Mouse (Mus musculus): ENCODE results near the gene Acsl4. TPM values are rescaled to one million over a fixed set of nuclear protein-coding genes. Genes with fewer than 3 reads are reported as not detected.
A peak's percentile ranks its signal among the peaks of the same experiment; 100 is the strongest.

Acsl4 gene
- 10.0 and 10.1 TPM in 2 replicates for polyA plus RNA-seq (2015; fragmentation: Nextera tagmentation; extraction: Ambion mirVana)

DNA sequence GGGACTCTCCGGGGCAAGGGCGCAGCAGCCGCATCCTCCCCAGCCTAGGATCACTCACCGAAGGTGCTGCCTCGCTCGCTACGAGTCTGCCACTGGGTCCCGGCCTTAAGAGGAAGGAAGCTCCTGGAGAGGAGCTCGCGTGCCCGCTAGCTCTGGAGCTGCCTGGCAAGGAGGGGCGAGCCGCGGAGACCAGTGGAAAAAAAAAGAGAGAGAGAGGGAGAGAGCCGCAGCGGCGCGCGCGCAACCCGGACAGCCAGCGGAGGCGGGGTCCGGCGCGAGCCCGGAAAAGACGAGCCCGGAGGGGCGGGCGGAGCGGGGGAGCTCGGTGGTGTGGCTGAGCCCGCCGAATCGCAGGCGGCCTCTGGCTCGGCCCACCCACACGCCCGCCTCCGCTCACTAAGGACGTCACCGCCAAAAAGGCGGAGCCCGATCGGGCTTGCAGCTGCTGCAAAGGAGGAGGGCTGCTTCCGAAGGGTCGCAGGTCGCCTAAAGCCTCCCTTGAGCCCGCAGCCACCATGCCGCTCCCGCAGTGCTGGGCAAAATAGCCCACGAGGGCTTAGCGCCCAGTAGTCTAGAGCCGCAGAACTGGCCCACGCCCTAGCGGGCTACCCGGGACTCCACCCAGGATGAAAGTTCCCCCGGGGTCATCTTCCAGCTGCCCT is at the start of gene Acsl4:
Gene Acsl4, minus strand, starts transcription at position 289 of the 662 bp plus-strand sequence.
- peak; percentile 100 for ATAC-seq
- H3K27me3 ChIP-seq (replicated peaks; ENCODE audit: control insufficient read depth, insufficient read depth, low read length): peaks cover 3% of the 10 kb centered on the region; the same call in 1 of the 2 replicates
- peak within 1 kb of the TSS; percentile 71 for H3K9ac ChIP-seq (ENCODE audit: low read depth, low read length)
- no peaks in the 10 kb centered on the region for H3K9me3 ChIP-seq (ENCODE audit: control insufficient read depth, low read length)
- peak within 1 kb of the TSS; percentile 61 for H3K4me2 ChIP-seq (ENCODE audit: low read depth, low read length)
- no peaks in the 10 kb centered on the region for H3K36me3 ChIP-seq (ENCODE audit: control insufficient read depth, insufficient read depth, low read length)
- WGBS: 8% methylated on average over 54 of the region's 59 CpGs
- peak within 1 kb of the TSS; percentile 75 for H3K27ac ChIP-seq (ENCODE audit: low read length)
- H3K4me1 ChIP-seq (ENCODE audit: control insufficient read depth, insufficient read depth, low read length): no peaks in the 10 kb centered on the region
- peak within 1 kb of the TSS; percentile 64 for H3K4me3 ChIP-seq (ENCODE audit: low read length)

DNA sequence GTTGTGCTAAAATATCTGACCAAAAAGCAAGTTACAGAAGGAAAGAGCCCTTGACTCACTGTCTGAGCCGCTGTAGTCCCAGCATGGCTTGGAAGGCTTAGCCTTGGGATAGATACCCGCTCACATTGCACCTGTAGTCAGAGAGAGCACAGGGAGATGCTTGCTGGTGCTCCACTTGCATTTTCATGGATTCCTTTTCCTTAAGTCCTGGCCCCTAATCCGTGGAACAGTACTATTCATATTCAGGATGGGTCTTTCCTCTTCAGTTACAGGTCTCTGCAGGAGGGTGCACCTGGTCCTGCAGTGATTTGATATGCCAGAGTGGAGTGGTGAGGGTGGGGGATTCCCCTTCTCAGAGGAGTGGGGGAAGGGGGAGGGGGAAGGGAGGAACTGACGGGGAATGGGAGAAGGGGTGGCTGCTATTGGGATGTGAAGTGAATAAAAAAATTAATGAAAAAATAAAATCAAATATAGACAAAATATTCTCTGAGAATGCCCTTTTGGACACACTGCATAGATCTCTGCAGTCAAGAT is 47.7 kb upstream of the Acsl4 start:
- Histone ChIP-seq H3K27me3 (replicated peaks; ENCODE audit: control insufficient read depth, insufficient read depth, low read length) (no peaks in the 10 kb centered on the region), H3K9ac (ENCODE audit: low read depth, low read length) (no peak overlapping the region), H3K4me2 (ENCODE audit: low read depth, low read length) (no peak overlapping the region), H3K4me3 (ENCODE audit: low read length) (no peak overlapping the region), H3K27ac (ENCODE audit: low read length) (no peak overlapping the region), H3K9me3 (ENCODE audit: control insufficient read depth, low read length) (no peaks in the 10 kb centered on the region), H3K4me1 (ENCODE audit: control insufficient read depth, insufficient read depth, low read length) (no peaks in the 10 kb centered on the region), H3K36me3 (ENCODE audit: control insufficient read depth, insufficient read depth, low read length) (no peaks in the 10 kb centered on the region)
- WGBS: 44% methylated on average over 4 of the region's 4 CpGs
- ATAC-seq: no peak

- no peaks in the 10 kb centered on the region for H3K9me3 ChIP-seq (ENCODE audit: control insufficient read depth, low read length)
- 73% methylated on average over 3 of the region's 3 CpGs for WGBS
- no peak overlapping the region for H3K4me2 ChIP-seq (ENCODE audit: low read depth, low read length)
- H3K9ac ChIP-seq (ENCODE audit: low read depth, low read length): no peak overlapping the region
- no peaks in the 10 kb centered on the region for H3K4me1 ChIP-seq (ENCODE audit: control insufficient read depth, insufficient read depth, low read length)
- H3K36me3 ChIP-seq (ENCODE audit: control insufficient read depth, insufficient read depth, low read length): no peaks in the 10 kb centered on the region
- H3K27ac ChIP-seq (ENCODE audit: low read length): no peak overlapping the region
- ATAC-seq: no peak
- H3K27me3 ChIP-seq (replicated peaks; ENCODE audit: control insufficient read depth, insufficient read depth, low read length): no peaks in the 10 kb centered on the region
- H3K4me3 ChIP-seq (ENCODE audit: low read length): no peak overlapping the region
Observed at GRCm38 (mm10) chrX:142432846-142433245, 42.5 kb upstream of the Acsl4 start.

DNA sequence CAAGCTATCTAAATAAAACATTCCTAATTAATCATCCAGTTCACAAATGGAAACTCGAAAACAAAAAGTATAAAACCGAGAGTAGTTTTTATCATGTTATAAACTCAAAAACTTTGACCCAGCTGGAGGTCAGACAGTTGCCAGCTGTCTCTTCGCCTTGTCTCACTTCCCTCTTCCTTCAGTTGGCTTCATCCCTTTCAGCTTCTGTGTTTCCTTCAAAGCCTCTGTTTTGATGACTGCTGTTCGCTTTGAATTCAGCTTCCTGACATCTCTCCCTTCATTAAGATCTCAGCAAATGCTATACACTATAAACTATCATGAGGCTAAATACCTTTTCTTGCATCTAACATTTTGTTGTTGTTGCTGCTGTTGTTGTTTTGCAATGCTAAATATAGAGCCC is 36.8 kb upstream of the Acsl4 start:
- Histone ChIP-seq H3K27me3 (replicated peaks; ENCODE audit: control insufficient read depth, insufficient read depth, low read length) (no peaks in the 10 kb centered on the region), H3K4me2 (ENCODE audit: low read depth, low read length) (no peak overlapping the region), H3K9ac (ENCODE audit: low read depth, low read length) (no peak overlapping the region), H3K27ac (ENCODE audit: low read length) (no peak overlapping the region), H3K9me3 (ENCODE audit: control insufficient read depth, low read length) (no peaks in the 10 kb centered on the region), H3K36me3 (ENCODE audit: control insufficient read depth, insufficient read depth, low read length) (no peaks in the 10 kb centered on the region), H3K4me3 (ENCODE audit: low read length) (no peak overlapping the region), H3K4me1 (ENCODE audit: control insufficient read depth, insufficient read depth, low read length) (no peaks in the 10 kb centered on the region)
- ATAC-seq: no peak
- 56% methylated on average over 4 of the region's 4 CpGs for WGBS

DNA sequence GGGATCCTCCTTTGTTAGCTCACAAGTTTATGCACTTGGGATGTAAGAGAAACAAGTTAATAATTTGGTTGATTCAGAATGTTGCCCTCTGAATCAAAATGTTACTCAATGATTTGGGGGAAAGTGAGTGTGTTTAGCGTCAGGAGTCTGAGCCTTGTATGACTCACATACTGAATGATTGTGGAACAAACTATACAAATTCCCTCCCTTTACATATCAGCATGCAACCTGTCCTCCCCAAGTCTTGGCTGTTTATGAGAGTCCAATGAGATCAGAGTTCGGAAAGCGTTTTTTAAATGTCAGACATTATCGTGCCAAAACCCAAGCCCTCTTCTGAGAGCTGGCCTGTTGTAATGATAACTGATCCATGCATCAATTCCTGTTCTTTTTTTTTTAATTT is 36.3 kb upstream of the Acsl4 start:
- no peak for ATAC-seq
- Histone ChIP-seq H3K4me2 (ENCODE audit: low read depth, low read length) (no peak overlapping the region), H3K4me1 (ENCODE audit: control insufficient read depth, insufficient read depth, low read length) (no peaks in the 10 kb centered on the region), H3K36me3 (ENCODE audit: control insufficient read depth, insufficient read depth, low read length) (no peaks in the 10 kb centered on the region), H3K27me3 (replicated peaks; ENCODE audit: control insufficient read depth, insufficient read depth, low read length) (no peaks in the 10 kb centered on the region), H3K9ac (ENCODE audit: low read depth, low read length) (no peak overlapping the region), H3K4me3 (ENCODE audit: low read length) (no peak overlapping the region), H3K9me3 (ENCODE audit: control insufficient read depth, low read length) (no peaks in the 10 kb centered on the region), H3K27ac (ENCODE audit: low read length) (no peak overlapping the region)
- 61% methylated on average over 4 of the region's 4 CpGs for WGBS

DNA sequence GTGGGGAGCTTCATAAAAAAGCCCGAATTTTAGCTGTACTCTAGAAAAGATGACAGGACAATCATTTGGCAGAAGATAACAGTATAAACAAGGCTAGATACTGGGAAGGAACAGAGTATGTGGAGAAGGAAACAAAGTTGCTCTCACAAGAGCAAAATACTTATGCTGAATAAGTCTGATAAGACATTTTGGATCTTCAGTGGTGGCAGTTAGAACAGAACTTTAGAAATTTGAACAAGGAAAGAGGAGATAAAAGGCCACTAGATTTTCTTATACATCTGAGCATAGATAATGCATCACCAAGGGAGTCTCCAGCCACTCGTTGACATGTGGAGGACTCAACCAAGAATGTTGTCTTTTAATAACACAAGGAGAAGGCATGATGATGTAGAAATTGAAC is 23.5 kb upstream of the Acsl4 start:
- no peaks in the 10 kb centered on the region for H3K4me1 ChIP-seq (ENCODE audit: control insufficient read depth, insufficient read depth, low read length)
- no peaks in the 10 kb centered on the region for H3K36me3 ChIP-seq (ENCODE audit: control insufficient read depth, insufficient read depth, low read length)
- H3K27me3 ChIP-seq (replicated peaks; ENCODE audit: control insufficient read depth, insufficient read depth, low read length): no peaks in the 10 kb centered on the region
- H3K4me2 ChIP-seq (ENCODE audit: low read depth, low read length): no peak overlapping the region
- no peaks in the 10 kb centered on the region for H3K9me3 ChIP-seq (ENCODE audit: control insufficient read depth, low read length)
- 80% methylated on average over 2 of the region's 2 CpGs for WGBS
- no peak for ATAC-seq
- H3K9ac ChIP-seq (ENCODE audit: low read depth, low read length): no peak overlapping the region
- no peak overlapping the region for H3K4me3 ChIP-seq (ENCODE audit: low read length)
- no peak overlapping the region for H3K27ac ChIP-seq (ENCODE audit: low read length)

GRCm38 (mm10) chrX:142410060-142410459 is 19.7 kb upstream of the Acsl4 start:
- Histone ChIP-seq H3K4me3 (ENCODE audit: low read length) (no peak overlapping the region), H3K36me3 (ENCODE audit: control insufficient read depth, insufficient read depth, low read length) (no peaks in the 10 kb centered on the region), H3K27ac (ENCODE audit: low read length) (no peak overlapping the region), H3K4me2 (ENCODE audit: low read depth, low read length) (no peak overlapping the region), H3K4me1 (ENCODE audit: control insufficient read depth, insufficient read depth, low read length) (no peaks in the 10 kb centered on the region), H3K9me3 (ENCODE audit: control insufficient read depth, low read length) (no peaks in the 10 kb centered on the region), H3K9ac (ENCODE audit: low read depth, low read length) (no peak overlapping the region), H3K27me3 (replicated peaks; ENCODE audit: control insufficient read depth, insufficient read depth, low read length) (no peaks in the 10 kb centered on the region)
- 67% methylated on average over 3 of the region's 3 CpGs for WGBS
- ATAC-seq: no peak

DNA sequence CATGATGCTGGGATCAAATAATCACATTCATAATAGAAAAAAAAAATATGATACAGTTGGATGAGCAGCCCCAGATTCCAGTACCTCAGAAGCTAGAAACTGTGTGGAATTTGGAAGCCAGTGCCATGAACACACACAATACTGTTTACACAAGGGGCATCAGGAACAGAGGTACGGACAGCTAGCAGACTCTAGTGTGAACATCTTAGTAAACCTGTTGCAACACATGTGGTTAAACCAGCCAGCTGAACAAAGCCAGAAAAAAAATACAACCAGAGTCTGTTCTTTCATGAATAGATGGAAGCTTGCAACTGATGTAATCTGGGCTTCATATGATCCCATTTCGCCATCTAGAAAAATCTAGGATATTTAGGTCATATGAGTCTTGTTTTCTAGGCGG is 19.0 kb upstream of the Acsl4 start:
- Histone ChIP-seq H3K27me3 (replicated peaks; ENCODE audit: control insufficient read depth, insufficient read depth, low read length) (no peaks in the 10 kb centered on the region), H3K27ac (ENCODE audit: low read length) (no peak overlapping the region), H3K9ac (ENCODE audit: low read depth, low read length) (no peak overlapping the region), H3K9me3 (ENCODE audit: control insufficient read depth, low read length) (no peaks in the 10 kb centered on the region), H3K4me1 (ENCODE audit: control insufficient read depth, insufficient read depth, low read length) (no peaks in the 10 kb centered on the region), H3K4me3 (ENCODE audit: low read length) (no peak overlapping the region), H3K4me2 (ENCODE audit: low read depth, low read length) (no peak overlapping the region), H3K36me3 (ENCODE audit: control insufficient read depth, insufficient read depth, low read length) (no peaks in the 10 kb centered on the region)
- WGBS: 73% methylated on average over 3 of the region's 3 CpGs
- no peak for ATAC-seq

DNA sequence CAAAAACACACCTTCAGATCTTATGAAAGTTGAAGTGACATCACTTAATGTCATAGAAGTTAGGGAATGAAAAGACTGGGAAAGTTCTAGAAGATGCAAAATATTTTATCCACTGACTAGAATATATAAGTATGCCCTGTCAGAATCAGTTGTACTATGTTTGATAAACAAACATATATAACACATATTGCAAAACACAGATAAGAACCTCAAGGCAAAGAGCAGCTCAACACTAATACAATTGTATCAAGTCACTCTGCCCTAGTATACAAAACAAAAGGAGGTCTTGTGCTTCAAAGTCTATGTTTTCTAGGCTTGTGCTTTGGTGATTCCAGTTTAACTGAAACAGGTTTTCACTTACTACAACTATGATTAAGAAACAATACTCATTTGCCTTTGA is 12.8 kb upstream of the Acsl4 start:
- Histone ChIP-seq H3K4me3 (ENCODE audit: low read length) (no peak overlapping the region), H3K9ac (ENCODE audit: low read depth, low read length) (no peak overlapping the region), H3K27ac (ENCODE audit: low read length) (no peak overlapping the region), H3K36me3 (ENCODE audit: control insufficient read depth, insufficient read depth, low read length) (no peaks in the 10 kb centered on the region), H3K4me2 (ENCODE audit: low read depth, low read length) (no peak overlapping the region), H3K9me3 (ENCODE audit: control insufficient read depth, low read length) (no peaks in the 10 kb centered on the region), H3K4me1 (ENCODE audit: control insufficient read depth, insufficient read depth, low read length) (no peaks in the 10 kb centered on the region), H3K27me3 (replicated peaks; ENCODE audit: control insufficient read depth, insufficient read depth, low read length) (no peaks in the 10 kb centered on the region)
- ATAC-seq: no peak

DNA sequence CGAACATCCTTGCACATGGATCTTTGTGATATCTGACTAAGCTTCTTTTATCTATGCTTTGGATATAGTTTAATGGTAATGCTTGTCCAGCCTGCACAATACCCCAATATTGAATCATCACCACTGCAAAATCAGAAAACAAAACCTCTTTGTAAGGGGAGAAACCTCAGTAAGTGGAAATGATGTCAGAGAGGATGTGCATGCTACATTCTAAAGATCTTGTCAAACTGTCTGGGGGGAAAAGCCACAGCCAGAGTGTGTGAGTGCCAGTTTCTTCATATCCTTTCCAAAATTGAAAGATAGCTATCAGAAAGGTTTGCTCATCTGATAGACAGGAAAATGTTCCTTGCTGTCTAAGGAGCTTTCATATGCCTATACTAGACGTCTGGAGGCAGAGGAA is 8.3 kb upstream of the Acsl4 start:
- Histone ChIP-seq H3K4me2 (ENCODE audit: low read depth, low read length) (no peak overlapping the region), H3K9me3 (ENCODE audit: control insufficient read depth, low read length) (no peaks in the 10 kb centered on the region), H3K4me1 (ENCODE audit: control insufficient read depth, insufficient read depth, low read length) (no peaks in the 10 kb centered on the region), H3K27me3 (replicated peaks; ENCODE audit: control insufficient read depth, insufficient read depth, low read length) (no peaks in the 10 kb centered on the region; the same call in 1 of the 2 replicates), H3K27ac (ENCODE audit: low read length) (no peak overlapping the region), H3K9ac (ENCODE audit: low read depth, low read length) (no peak overlapping the region), H3K36me3 (ENCODE audit: control insufficient read depth, insufficient read depth, low read length) (no peaks in the 10 kb centered on the region), H3K4me3 (ENCODE audit: low read length) (no peak overlapping the region)
- no peak for ATAC-seq
- WGBS: 57% methylated on average over 2 of the region's 2 CpGs

Data from intestine, embryonic 16.5 days (tissue).